Mouse (Mus musculus): ENCODE results near the gene Tmem74b.

DNA sequence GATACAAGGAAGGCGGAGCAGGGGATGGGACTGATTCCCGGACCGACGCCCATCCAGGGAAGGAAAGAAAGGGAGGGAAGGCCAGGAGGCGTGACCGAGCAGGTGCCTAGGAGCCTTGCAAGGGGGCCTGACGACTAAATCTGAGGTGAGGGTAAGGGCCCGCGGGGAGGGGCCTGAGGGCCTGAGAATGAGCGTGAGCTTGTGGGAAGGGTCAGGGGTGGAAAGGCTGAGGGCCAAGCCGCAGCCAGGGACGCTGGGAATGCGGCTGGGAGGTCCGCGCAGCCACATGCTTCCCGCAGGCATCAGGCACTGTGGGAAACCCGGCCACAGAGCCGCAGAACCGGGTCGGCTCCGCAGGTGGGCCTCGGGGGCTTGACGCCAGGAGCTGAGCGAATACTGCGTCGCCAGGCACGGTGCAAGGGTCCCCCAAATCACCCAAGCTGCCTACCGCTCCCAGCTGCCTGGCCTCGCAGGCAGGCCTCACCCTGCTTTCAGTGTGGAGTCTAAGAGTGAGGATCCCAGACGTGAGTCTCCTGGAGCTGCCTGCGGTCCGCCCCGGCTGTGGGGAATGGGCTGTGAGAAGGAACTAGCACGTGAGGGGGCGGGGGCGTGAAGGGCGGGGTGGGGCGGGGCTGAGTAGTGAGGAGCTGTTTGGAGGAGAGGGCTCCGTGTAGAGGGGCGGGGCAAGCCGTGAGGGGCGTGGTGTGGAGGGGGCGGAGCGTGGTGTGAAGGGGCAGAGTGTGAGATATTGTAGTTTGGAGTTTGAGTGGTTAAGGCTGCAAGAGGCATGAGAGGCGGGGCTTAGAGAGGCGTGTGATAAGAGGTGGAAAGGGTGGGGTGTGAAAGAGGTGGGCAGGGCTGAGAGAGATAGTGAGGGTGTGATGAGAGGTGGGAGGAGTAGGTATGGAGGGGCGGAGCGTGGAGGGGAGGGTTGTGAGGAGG, 31.5 kb upstream of the Tmem74b start:
- TF ChIP-seq CTCF (conservative IDR thresholded peaks at IDR 0.05; ENCODE audit: low read length), result no peak
- TF ChIP-seq POU5F1 (IDR thresholded peaks at IDR 0.05; ENCODE audit: borderline replicate concordance, low read length), result no peak
- TF ChIP-seq NANOG (IDR thresholded peaks at IDR 0.05; ENCODE audit: borderline replicate concordance, low read length), result no peak
